Mouse (Mus musculus): Measurements from ENCODE around the gene Gm17428.

GRCm38 (mm10) chr14:55005506-55005905 is 28.8 kb downstream of the Gm17428 start:
- TF ChIP-seq CTCF (conservative IDR thresholded peaks at IDR 0.05; ENCODE audit: low read length): no peak
- no peak for TF ChIP-seq NANOG (IDR thresholded peaks at IDR 0.05; ENCODE audit: borderline replicate concordance, low read length)
- no peak for TF ChIP-seq POU5F1 (IDR thresholded peaks at IDR 0.05; ENCODE audit: borderline replicate concordance, low read length)
